Mouse (Mus musculus) ES-Bruce4 (cell line): Measurements from ENCODE around the gene Adcy3.

Experiments
- CTCF ChIP-seq: IDR thresholded peaks from one replicate; pipeline ENCODE4 v1.8.1; 2011; ENCODE audit warnings: low read depth, low read length
- EP300 ChIP-seq: IDR thresholded peaks from 2 replicates; pipeline ENCODE4 v1.6.1; 2011; ENCODE audit warnings: low read depth, low read length; ENCODE audit not compliant: insufficient read depth
- POLR2A ChIP-seq: IDR thresholded peaks from one replicate; pipeline ENCODE4 v1.8.1; 2011; ENCODE audit warnings: low read length; ENCODE audit not compliant: insufficient read depth

GRCm38 (mm10) chr12:4192514-4192913, 59.6 kb downstream of the Adcy3 start:
- TF ChIP-seq CTCF, result no peak
- no peak for TF ChIP-seq POLR2A
- TF ChIP-seq EP300, result no peak
